Mouse (Mus musculus): ENCODE measurements at regions not wholly inside any gene's neighbourhood (a gene's known extent, or its start where the extent isn't known, plus 50 kb on each side); places are given as distances from the start of the nearest gene placed in this dataset.
A peak's percentile ranks its signal among the peaks of the same experiment; 100 is the strongest.

- DNase-seq: peak; percentile 11
Observed at GRCm38 (mm10) chr2:92544364-92545151, 54.9 kb upstream of the Chst1 start.

- DNase-seq: no peak
Observed at GRCm38 (mm10) chr2:92540841-92541240, 58.7 kb upstream of the Chst1 start.

DNA sequence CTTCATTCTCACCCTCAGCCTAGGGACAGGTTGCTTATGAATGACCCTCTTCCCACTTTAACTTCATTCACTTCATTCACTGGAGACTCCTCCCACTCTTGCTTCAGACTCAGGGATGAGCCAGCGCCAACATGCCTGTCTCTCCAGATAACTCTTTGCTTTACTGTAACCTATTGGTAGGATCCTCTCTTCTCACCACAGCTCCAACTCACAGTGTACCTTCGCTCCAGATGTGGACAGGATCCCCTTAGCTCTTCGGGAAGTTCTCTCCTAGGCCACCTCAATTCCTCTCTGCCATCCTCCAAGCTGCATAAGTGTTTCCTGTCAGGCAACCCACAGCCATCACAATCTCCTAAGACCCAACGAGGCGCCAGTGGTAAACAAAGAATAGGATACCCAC lies 67.5 kb upstream of the Chst1 start:
- DNase-seq: no peak

DNA sequence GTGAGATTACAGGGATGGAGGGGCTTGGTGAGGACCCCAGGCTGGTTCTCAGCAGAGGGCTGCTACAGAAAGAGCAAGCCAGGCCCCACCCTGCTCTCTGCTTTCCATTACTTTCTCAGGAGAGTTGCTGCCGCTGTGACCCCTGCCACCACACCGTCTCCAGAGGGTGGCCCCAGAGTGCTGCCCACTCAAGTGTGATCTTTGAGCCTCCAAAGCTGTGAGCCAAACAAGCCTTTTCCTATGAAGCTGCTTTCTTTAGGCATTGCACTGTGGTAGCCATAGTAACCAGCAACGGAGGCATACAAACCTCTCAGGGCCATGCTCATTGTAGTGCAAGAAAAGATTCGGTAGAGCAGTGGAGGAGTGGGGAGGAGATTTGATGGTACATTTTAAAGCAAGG lies 68.8 kb upstream of the Chst1 start:
- DNase-seq: no peak

DNA sequence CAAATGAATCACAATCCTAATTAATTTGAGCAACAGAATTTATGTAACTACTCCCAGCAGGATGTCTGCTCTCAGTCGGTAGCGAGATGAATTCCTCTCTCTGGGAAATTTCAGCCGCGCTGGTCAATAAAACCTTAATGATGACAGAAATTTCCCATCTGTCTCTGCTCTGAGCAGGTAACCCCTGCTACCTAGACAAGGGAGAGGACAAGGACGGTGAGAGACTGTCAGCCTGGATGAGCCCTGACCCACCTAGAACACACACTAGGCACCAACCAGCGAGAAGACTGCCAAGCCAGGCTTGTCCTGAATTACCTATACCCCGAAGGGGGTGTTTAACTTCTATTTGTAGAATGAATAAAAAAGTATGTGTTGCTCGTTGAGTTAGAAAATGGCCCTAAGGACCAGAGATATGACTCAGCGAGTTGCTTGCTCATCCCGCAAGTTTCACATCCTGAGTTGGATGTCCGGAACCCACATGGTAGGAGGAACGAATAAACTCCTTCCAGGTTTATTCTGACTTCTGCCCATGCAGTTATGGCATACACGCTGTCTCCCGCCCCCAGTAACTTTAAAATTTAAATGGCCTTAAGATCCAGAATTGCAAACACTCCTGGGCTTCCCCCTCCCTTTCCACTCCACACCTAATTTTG lies 69.5 kb upstream of the Slc35c1 start:
- DNase-seq: no peak

DNA sequence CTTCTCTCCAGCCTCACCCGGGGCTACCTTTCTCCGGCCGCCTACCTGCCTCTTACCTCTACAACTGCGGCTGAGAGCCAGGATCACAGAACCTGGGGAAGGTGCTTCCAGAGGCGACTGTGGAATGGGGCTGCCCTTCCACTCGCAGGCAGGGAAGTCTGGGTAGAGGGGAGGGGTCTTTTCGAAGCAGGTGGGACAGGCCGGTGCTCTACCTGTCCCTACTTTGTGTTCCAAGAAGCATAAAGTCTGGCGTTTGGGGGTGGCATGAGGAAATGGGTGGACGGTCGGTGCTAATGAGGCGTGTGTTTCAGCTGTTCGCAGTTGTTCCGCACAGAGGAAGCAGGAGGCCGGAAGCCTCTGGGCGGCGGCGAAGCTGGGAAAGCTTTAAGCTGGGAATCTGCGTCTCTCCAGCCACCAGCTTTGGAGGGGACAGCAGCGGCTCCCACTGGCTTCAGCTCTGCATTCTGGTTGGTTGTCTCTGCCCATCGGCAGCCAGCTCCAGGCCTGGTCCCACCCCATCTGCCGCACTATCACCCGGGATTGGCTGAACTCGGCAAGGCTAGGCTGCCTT lies 68.8 kb upstream of the Slc35c1 start:
- peak; percentile 77 for DNase-seq

GRCm38 (mm10) chr2:92528119-92528830 lies 67.9 kb upstream of the Slc35c1 start:
- DNase-seq: no peak

GRCm38 (mm10) chr2:92526676-92527395 lies 66.5 kb upstream of the Slc35c1 start:
- DNase-seq: no peak

DNA sequence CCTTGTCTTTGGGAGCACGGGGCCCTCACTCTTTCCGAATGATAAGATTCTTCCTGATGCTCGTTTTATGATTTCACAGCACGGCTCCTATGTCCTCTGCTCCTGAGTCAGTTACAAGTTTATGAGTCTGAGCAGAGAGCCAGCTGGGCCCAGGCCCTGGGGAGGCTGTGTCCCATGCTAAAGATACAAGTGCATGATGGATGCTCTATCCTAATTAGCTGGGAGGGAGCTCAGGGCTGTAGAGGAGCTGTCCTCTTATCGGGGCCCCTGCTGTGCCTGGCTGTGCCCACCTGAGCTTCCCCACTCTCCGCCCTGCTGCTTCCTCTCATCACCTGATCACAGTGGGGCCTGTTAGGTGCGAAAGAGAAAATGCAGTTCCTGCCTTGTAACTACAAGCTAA lies 65.3 kb upstream of the Slc35c1 start:
- DNase-seq: no peak

GRCm38 (mm10) chr2:92525062-92525623 lies 64.8 kb upstream of the Slc35c1 start:
- DNase-seq: no peak

GRCm38 (mm10) chr2:92524346-92524905 lies 64.1 kb upstream of the Slc35c1 start:
- DNase-seq: no peak

DNA sequence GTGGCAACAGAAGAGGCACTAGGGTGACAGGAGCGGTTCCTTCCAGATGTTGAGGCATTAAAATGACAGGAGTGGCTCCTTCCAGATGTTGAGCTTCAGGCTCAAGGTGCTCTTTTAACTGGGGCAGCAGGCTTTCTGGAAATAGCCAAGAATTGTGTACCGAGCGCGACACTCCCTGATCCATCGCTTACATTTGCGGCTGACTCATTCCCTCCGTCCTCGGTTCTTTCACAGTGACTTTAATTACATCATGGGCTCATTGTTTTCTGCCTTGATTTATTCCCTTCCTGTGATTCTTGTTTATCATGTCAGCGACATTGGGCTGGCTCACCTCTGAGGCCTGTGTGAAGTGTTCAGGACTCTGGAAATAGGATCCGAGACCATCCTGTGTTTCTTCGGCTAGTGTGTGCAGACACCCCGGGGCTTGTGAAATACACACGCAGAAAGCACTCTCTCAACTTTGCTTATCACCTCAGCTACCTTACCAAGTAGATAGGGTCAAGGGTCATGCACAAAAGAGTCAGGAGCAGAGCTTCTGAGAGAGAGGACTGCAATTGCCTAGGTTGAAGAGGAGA lies 63.1 kb upstream of the Slc35c1 start:
- no peak for DNase-seq

DNA sequence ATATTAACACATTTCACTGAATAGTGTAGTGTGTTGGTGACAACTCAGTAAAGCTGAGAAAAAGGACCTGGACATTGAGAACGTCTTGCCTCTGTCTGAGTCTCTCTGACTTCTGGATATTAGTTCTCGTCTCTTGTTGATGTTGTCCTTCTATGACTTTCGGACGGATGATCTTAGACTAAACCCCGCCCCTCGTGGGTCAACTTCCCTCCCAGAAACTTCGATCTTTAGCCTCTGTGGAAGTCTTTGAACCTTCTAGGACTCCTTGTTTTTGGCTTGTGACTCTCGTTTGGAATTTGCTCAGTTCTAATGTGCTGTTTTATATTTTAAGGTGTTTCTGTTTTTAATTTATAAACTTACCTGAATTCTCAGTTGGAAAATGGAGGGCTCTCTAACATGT lies 61.2 kb upstream of the Slc35c1 start:
- no peak for DNase-seq

GRCm38 (mm10) chr2:92519396-92519795 lies 59.1 kb upstream of the Slc35c1 start:
- DNase-seq: no peak

GRCm38 (mm10) chr2:92518891-92519290 lies 58.6 kb upstream of the Slc35c1 start:
- no peak for DNase-seq

- DNase-seq: no peak
Observed at GRCm38 (mm10) chr2:92514961-92515360, 54.6 kb upstream of the Slc35c1 start.

GRCm38 (mm10) chr2:92511771-92512744 lies 51.7 kb upstream of the Slc35c1 start:
- no peak for DNase-seq

Data from right cerebral cortex, postnatal 4 days (tissue).